ENCODE assay signal across 11 mouse cellular contexts in genomic region chr4:150117311-150117710, GRCm38 (mm10). TPM values are rescaled to one million over a fixed set of nuclear protein-coding genes. Genes with fewer than 3 reads are reported as not detected.
DNase-seq lines count a peak whose midpoint lies in the region; ATAC-seq and TF ChIP-seq lines count a peak whose summit lies in the region.
"Had no signal": no experiment of that assay in that cellular context is flagged by ENCODE, and none has a peak within 500 bp of the region (broad histone marks: within the 10 kb centered on the region; RNA-seq: fewer than 3 reads in every experiment).

No protein-coding gene starts in this region.

- TF ChIP-seq POLR2A in lung, adult 2 months (IDR thresholded peaks at IDR 0.05; ENCODE audit: borderline replicate concordance, extremely low read depth, low read depth, low read length): no peak
- no peak for TF ChIP-seq POLR2A in cortical plate, adult 2 months (IDR thresholded peaks at IDR 0.05; ENCODE audit: extremely low read depth, insufficient read depth, low read length)

- no peak for ATAC-seq in hindbrain, embryonic 11.5 days (ENCODE audit: low FRiP score)
- ATAC-seq in hindbrain, embryonic 13.5 days (ENCODE audit: low FRiP score): no peak
- no peak for ATAC-seq in lung, postnatal 0 days
- ATAC-seq in forebrain, embryonic 16.5 days: no peak

- no peak overlapping the region for H3K9ac ChIP-seq in hindbrain, embryonic 11.5 days (ENCODE audit: low read depth, low read length)
- H3K9ac ChIP-seq in hindbrain, embryonic 13.5 days: no peak overlapping the region
- H3K9ac ChIP-seq in lung, postnatal 0 days (replicated peaks; ENCODE audit: low read depth): no peak overlapping the region
- H3K9ac ChIP-seq in forebrain, embryonic 16.5 days (replicated peaks; ENCODE audit: low read depth, low read length): no peak overlapping the region
- H3K9ac ChIP-seq: liver, embryonic 15.5 days had no signal

- H3K4me3 ChIP-seq in hindbrain, embryonic 11.5 days (ENCODE audit: low read depth, low read length): no peak overlapping the region
- no peak overlapping the region for H3K4me3 ChIP-seq in hindbrain, embryonic 13.5 days
- no peak overlapping the region for H3K4me3 ChIP-seq in lung, postnatal 0 days (ENCODE audit: low read depth, low read length)
- H3K4me3 ChIP-seq in lung, adult 2 months (replicated peaks; ENCODE audit: extremely low read depth, low read depth, low read length): no peak overlapping the region
- no peak overlapping the region for H3K4me3 ChIP-seq in cortical plate, adult 2 months (ENCODE audit: insufficient read depth, low read length)
- H3K4me3 ChIP-seq in forebrain, embryonic 16.5 days (replicated peaks; ENCODE audit: low read length): no peak overlapping the region
- H3K4me3 ChIP-seq: liver, embryonic 15.5 days had no signal

- H3K27ac ChIP-seq in hindbrain, embryonic 11.5 days (ENCODE audit: low read depth, low read length): no peak overlapping the region
- no peak overlapping the region for H3K27ac ChIP-seq in hindbrain, embryonic 13.5 days
- H3K27ac ChIP-seq in lung, postnatal 0 days (ENCODE audit: low read length): no peak overlapping the region
- no peak overlapping the region for H3K27ac ChIP-seq in cortical plate, adult 2 months (ENCODE audit: insufficient read depth, low read length)
- no peak overlapping the region for H3K27ac ChIP-seq in forebrain, embryonic 16.5 days (ENCODE audit: low read length)
- H3K27ac ChIP-seq: liver, embryonic 15.5 days had no signal

- H3K4me1 ChIP-seq in hindbrain, embryonic 11.5 days (replicated peaks; ENCODE audit: control insufficient read depth, insufficient read depth, low read length): peaks cover 5% of the 10 kb centered on the region
- peaks cover 19% of the 10 kb centered on the region for H3K4me1 ChIP-seq in hindbrain, embryonic 13.5 days (replicated peaks)
- H3K4me1 ChIP-seq in lung, postnatal 0 days (ENCODE audit: insufficient read depth, low read depth, low read length): no peaks in the 10 kb centered on the region; the same call in 1 of the 2 replicates
- H3K4me1 ChIP-seq in lung, adult 2 months (ENCODE audit: control insufficient read depth, insufficient read depth, low read length): no peaks in the 10 kb centered on the region
- H3K4me1 ChIP-seq in cortical plate, adult 2 months (ENCODE audit: control insufficient read depth, insufficient read depth, low read length): peaks cover 2% of the 10 kb centered on the region
- H3K4me1 ChIP-seq in forebrain, embryonic 16.5 days (replicated peaks; ENCODE audit: control insufficient read depth, insufficient read depth, low read length): peaks cover 6% of the 10 kb centered on the region

- TF ChIP-seq CTCF in lung, postnatal 0 days (IDR thresholded peaks at IDR 0.05): peak; percentile 45
- TF ChIP-seq CTCF in lung, adult 2 months (IDR thresholded peaks at IDR 0.05; ENCODE audit: insufficient read depth, low read length): no peak
- TF ChIP-seq CTCF in cortical plate, adult 2 months (IDR thresholded peaks at IDR 0.05; ENCODE audit: extremely low read depth, insufficient read depth, low read length): 0 out of 2 replicates have a peak, but pooled peaks have one; percentile 23

- 52% methylated on average over 5 of the region's 5 CpGs for WGBS in hindbrain, embryonic 11.5 days
- WGBS in hindbrain, embryonic 13.5 days: 46% methylated on average over 5 of the region's 5 CpGs
- 31% methylated on average over 5 of the region's 5 CpGs for WGBS in lung, postnatal 0 days
- 42% methylated on average over 5 of the region's 5 CpGs for WGBS in lung, adult 2 months
- 48% methylated on average over 5 of the region's 5 CpGs for WGBS in forebrain, embryonic 16.5 days

- H3K9me3 ChIP-seq in hindbrain, embryonic 11.5 days (ENCODE audit: control insufficient read depth, low read length): no peaks in the 10 kb centered on the region
- H3K9me3 ChIP-seq in hindbrain, embryonic 13.5 days: no peaks in the 10 kb centered on the region
- no peaks in the 10 kb centered on the region for H3K9me3 ChIP-seq in lung, postnatal 0 days (ENCODE audit: low read length)
- no peaks in the 10 kb centered on the region for H3K9me3 ChIP-seq in forebrain, embryonic 16.5 days (ENCODE audit: control insufficient read depth, low read length)
- H3K9me3 ChIP-seq: liver, embryonic 15.5 days had no signal

- H3K36me3 ChIP-seq in hindbrain, embryonic 11.5 days (ENCODE audit: control insufficient read depth, insufficient read depth, low read length): no peaks in the 10 kb centered on the region
- no peaks in the 10 kb centered on the region for H3K36me3 ChIP-seq in hindbrain, embryonic 13.5 days
- H3K36me3 ChIP-seq in lung, postnatal 0 days (ENCODE audit: insufficient read depth, low read length): no peaks in the 10 kb centered on the region
- no peaks in the 10 kb centered on the region for H3K36me3 ChIP-seq in splenic B cell, adult 2 months (ENCODE audit: control insufficient read depth, insufficient read depth, low read length, poor library complexity, severe bottlenecking)
- H3K36me3 ChIP-seq in forebrain, embryonic 16.5 days (ENCODE audit: control insufficient read depth, insufficient read depth): no peaks in the 10 kb centered on the region
- H3K36me3 ChIP-seq: liver, embryonic 15.5 days had no signal

- TF ChIP-seq EP300 in lung, postnatal 0 days (IDR thresholded peaks at IDR 0.05): no peak

- H3K4me2 ChIP-seq in hindbrain, embryonic 11.5 days (replicated peaks; ENCODE audit: low read depth, low read length): no peak overlapping the region
- no peak overlapping the region for H3K4me2 ChIP-seq in hindbrain, embryonic 13.5 days
- no peak overlapping the region for H3K4me2 ChIP-seq in lung, postnatal 0 days (replicated peaks; ENCODE audit: low read depth, low read length)
- H3K4me2 ChIP-seq in forebrain, embryonic 16.5 days (ENCODE audit: low read length): no peak overlapping the region
- H3K4me2 ChIP-seq: liver, embryonic 15.5 days had no signal

- DNase-seq in hindbrain, embryonic 11.5 days (ENCODE audit: low spot score): peak; percentile 32
- peak; percentile 45 for DNase-seq in lung, postnatal 0 days (ENCODE audit: low spot score)
- no peak for DNase-seq in lung, adult 2 months
- DNase-seq in splenic B cell, adult 2 months (ENCODE audit: low read depth, low spot score): peak; percentile 30
- no peak for DNase-seq in urinary bladder, postnatal 36 days (ENCODE audit: low spot score in 2 of 2)
- DNase-seq: adrenal gland, adult 2 months had no signal

- H3K27me3 ChIP-seq in hindbrain, embryonic 11.5 days (ENCODE audit: control insufficient read depth, insufficient read depth, low read length): no peaks in the 10 kb centered on the region
- no peaks in the 10 kb centered on the region for H3K27me3 ChIP-seq in hindbrain, embryonic 13.5 days
- no peaks in the 10 kb centered on the region for H3K27me3 ChIP-seq in lung, postnatal 0 days (replicated peaks; ENCODE audit: insufficient read depth, low read length)
- no peaks in the 10 kb centered on the region for H3K27me3 ChIP-seq in splenic B cell, adult 2 months (ENCODE audit: control insufficient read depth, insufficient read depth, low read length, poor library complexity, severe bottlenecking)
- no peaks in the 10 kb centered on the region for H3K27me3 ChIP-seq in forebrain, embryonic 16.5 days (replicated peaks; ENCODE audit: control insufficient read depth, insufficient read depth, low read length)
- H3K27me3 ChIP-seq: liver, embryonic 15.5 days had no signal

RNA-seq across cellular contexts. Expression of gene Slc2a5, which starts 1.8 kb away (rescaled TPM):
- polyA plus RNA-seq in hindbrain, embryonic 11.5 days (2014; fragmentation: Nextera tagmentation; extraction: Ambion mirVana): 1.3 TPM in 2 replicates
- polyA plus RNA-seq in hindbrain, embryonic 13.5 days (2015; fragmentation: Nextera tagmentation; extraction: Ambion mirVana): 1.8 and 2.7 TPM in 2 replicates
- polyA plus RNA-seq in lung, postnatal 0 days (2015; fragmentation: Nextera tagmentation; extraction: Ambion mirVana): 0.23 and 0.60 TPM in 2 replicates
- 0.66 and 4.5 TPM in 2 replicates for polyA plus RNA-seq in lung, adult 2 months (2012; rRNA removed)
- 9.3 and 10.1 TPM in 2 replicates for polyA plus RNA-seq in cortical plate, adult 2 months (2012; rRNA removed)
- polyA plus RNA-seq in forebrain, embryonic 16.5 days (2015; fragmentation: Nextera tagmentation; extraction: Ambion mirVana): 2.6 and 2.7 TPM in 2 replicates

RNA-seq across cellular contexts. Expression of gene Gpr157, which starts 30.1 kb away (rescaled TPM):
- polyA plus RNA-seq in hindbrain, embryonic 11.5 days (2014; fragmentation: Nextera tagmentation; extraction: Ambion mirVana): 0.24 and 0.68 TPM in 2 replicates
- 0.29 and 0.43 TPM in 2 replicates for polyA plus RNA-seq in hindbrain, embryonic 13.5 days (2015; fragmentation: Nextera tagmentation; extraction: Ambion mirVana)
- 1.6 TPM in 2 replicates for polyA plus RNA-seq in lung, postnatal 0 days (2015; fragmentation: Nextera tagmentation; extraction: Ambion mirVana)
- 3.8 and 5.0 TPM in 2 replicates for polyA plus RNA-seq in lung, adult 2 months (2012; rRNA removed)
- 1.9 and 2.0 TPM in 2 replicates for polyA plus RNA-seq in cortical plate, adult 2 months (2012; rRNA removed)
- polyA plus RNA-seq in forebrain, embryonic 16.5 days (2015; fragmentation: Nextera tagmentation; extraction: Ambion mirVana): 0.14 and 0.25 TPM in 2 replicates

RNA-seq across cellular contexts. Expression of gene Slc2a7, which starts 31.5 kb away (rescaled TPM):
- polyA plus RNA-seq in hindbrain, embryonic 11.5 days (2014; fragmentation: Nextera tagmentation; extraction: Ambion mirVana): not detected in 2 replicates
- polyA plus RNA-seq in hindbrain, embryonic 13.5 days (2015; fragmentation: Nextera tagmentation; extraction: Ambion mirVana): not detected in 2 replicates
- not detected in 2 replicates for polyA plus RNA-seq in lung, postnatal 0 days (2015; fragmentation: Nextera tagmentation; extraction: Ambion mirVana)
- not detected in 2 replicates for polyA plus RNA-seq in lung, adult 2 months (2012; rRNA removed)
- polyA plus RNA-seq in cortical plate, adult 2 months (2012; rRNA removed): not detected in 2 replicates
- polyA plus RNA-seq in forebrain, embryonic 16.5 days (2015; fragmentation: Nextera tagmentation; extraction: Ambion mirVana): not detected in 2 replicates
- polyA plus RNA-seq: adrenal gland, adult 2 months; heart, embryonic 14.5 days had no signal

Comparison
In these comparisons a context has a peak if more than half of its experiments do, and no peak if none do; other contexts are left out.
1. DNase-seq: peak in hindbrain, embryonic 11.5 days (single experiment), lung, postnatal 0 days (single experiment) and splenic B cell, adult 2 months (single experiment); none in lung, adult 2 months (single experiment) and urinary bladder, postnatal 36 days (0 of 2).